Mouse (Mus musculus) urinary bladder, postnatal 14 days (tissue): ENCODE measurements at regions not wholly inside any gene's neighbourhood (a gene's known extent, or its start where the extent isn't known, plus 50 kb on each side); places are given as distances from the start of the nearest gene placed in this dataset.

Source experiments
- DNase-seq: peaks from one replicate; pipeline ENCODE4 v3.0.0; 2021; ENCODE audit warnings: low spot score

DNA sequence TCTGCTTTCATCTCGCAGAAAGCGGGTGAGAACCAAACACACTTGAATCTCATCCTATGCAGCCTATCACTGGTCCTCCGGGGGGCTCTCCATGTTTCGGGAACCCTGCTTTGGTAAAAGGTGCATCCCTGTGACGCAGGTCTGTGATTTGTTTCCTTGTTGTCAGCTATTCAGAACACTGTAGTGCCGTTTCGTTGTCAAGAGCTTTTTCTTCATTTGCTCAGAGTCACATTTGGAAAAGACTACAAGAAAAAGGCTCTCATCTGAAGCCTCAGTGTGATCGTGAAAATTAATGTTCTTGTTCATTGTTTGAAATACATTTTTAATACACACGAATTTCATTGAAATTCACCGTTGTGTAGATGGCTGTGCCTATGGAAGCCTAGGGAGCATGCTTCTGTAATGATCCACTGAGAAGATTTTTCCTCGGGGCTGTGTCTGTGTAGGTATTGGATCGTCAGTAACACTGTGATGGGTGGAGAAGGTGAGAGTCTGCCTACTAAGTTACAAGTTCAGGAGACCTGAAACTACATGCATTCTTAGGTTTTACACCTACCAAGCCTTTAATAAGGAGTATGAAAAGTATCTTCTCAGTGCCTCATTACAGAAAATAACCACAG is 112.0 kb upstream of the Paqr3 start:
- no peak for DNase-seq

DNA sequence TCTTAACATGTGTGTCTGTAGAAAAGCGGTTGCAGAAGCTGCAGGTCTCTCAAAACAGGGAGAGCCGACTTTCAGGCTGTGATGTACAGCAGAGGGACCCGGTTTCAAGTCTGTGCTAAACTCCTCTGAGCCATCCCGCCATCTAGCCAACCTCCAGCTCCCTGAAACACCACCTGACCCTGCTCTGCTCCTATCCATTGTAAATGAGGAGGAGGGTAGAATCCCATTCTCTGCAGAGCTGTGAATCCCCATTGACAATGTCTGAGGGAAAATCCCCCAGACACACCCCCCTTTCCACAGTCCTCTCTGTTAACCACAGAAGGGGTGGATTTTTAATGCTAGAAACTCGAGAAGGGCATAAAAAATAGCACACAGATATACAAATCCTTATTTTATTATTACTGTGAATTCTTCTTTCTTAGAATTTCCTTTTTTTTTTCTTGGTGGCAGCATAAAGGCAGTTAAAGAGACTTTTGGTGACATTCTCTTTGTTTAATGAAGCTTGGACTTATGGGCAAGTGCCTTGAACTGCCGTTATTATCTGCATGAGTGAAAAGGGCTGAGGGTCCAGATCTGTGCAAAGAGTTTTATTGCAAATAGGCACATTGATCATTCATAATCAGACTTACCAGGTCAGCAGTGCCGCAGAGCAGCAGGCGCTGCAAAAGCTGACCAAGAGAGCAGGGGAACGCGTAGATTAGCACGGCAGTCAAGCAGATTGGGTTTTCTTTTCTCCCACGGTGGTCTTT is 111.3 kb upstream of the Paqr3 start:
- no peak for DNase-seq

DNA sequence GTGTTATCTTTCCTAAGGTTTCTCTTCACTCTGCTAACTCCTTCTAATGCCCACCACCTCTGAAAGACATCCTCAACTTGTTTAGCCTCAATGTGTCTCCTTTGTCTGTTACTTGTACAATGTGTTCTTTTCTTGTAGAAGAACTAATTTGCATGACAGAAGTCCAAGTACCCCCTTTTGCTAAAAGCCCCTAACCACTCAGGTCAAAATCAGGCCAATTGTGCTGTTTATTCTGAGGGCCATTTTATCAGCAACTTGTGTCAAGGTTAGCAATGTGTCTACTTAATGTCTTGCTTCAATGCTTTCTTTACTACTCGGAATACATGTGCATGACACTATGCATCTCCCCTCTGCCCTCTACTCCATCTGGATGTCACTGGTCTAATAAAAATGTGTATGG is 107.3 kb upstream of the Paqr3 start:
- DNase-seq, result no peak

DNA sequence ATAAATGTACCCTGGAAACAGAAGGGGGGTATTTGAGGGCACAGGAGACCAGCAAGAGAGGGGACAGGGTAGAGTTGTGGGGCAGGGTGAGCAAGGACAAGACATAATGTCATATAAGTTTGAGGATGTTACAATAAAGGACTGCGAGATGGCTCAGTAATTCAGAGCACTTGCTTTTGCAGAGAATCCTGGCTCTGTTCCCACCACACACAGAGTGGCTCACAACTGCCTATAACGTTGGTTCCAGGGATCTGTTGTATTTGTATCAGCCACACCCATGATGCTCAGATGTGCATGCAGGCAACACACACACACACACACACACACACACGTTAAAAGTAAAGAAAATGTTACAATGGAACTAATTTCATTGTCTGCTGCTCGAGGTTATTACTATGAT is 94.2 kb upstream of the Paqr3 start:
- DNase-seq, result no peak

DNA sequence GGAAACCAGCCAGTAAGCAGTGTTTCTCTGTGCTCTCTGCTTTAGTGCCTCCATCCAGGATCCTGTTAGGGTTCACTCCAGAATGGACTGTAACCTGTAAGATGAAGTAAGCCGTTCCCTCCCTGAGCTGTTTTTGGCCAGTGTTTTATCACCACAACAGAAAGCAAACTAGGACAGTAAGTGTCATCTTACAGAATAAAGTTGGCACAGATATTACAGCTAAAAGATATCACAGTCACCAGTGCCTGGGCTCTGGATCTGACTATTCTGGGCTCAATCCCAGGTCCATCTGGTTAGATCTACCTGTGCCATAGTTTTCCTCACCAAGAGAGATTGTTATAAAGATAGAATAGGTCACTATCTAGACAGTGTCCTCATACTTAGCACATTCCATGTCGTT is 92.9 kb upstream of the Paqr3 start:
- DNase-seq, result no peak

DNA sequence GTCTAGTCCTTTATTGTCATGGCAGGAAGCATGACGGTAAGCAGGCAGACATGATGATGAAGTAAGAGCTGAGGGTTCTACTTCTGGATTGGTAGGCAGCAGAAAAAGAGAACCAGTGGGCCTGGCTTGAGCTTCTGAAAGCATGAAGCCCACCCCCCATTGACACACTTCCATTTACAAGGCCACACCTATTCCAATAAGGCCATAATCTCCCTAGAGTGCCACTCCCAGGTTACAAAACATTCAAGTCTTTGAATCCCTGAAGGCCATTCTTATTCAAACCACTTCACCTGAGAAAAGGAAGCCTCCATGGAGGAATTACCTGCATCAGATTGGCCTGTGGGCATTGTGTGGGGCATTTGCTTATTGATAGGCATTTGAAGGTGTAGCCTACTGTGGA is 92.2 kb upstream of the Paqr3 start:
- DNase-seq, result no peak

DNA sequence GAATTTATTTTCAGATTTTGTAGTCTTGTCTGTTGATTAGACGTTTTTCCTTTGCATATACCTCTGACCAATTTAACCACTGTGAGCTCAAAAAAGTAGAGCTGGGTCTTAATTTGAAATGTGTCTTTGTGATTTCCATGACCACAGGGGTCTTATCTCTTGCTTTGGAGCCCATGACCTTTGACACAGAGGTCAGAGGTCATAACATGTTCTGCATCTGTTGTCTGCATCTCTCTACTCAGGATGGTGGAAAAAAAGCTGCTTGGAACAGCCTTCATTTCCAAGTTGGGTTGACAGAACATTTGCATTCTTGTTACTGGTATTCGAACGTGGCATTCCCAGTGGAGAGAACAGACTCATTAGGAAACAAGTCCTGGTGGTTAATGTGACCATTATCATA is 91.2 kb upstream of the Paqr3 start:
- DNase-seq, result no peak

DNA sequence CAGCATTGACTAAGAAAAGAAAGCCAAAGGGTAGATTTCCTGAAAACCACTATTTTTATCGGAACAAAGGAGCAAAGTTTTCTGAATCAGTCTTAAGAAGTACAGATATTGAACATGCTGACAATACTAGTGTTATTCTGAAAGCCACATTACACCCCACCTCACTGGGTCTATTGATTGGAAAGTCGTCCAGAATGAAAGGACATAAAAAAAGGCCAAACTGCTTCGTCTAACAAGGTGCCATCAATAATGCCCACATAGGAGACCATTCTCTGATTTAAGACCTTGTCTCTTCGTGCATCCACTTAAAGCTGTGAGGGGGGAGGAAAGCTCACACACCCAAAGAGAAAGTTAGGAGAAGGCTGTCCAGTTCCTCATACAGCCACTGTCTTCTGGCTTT is 89.3 kb upstream of the Paqr3 start:
- DNase-seq, result no peak

DNA sequence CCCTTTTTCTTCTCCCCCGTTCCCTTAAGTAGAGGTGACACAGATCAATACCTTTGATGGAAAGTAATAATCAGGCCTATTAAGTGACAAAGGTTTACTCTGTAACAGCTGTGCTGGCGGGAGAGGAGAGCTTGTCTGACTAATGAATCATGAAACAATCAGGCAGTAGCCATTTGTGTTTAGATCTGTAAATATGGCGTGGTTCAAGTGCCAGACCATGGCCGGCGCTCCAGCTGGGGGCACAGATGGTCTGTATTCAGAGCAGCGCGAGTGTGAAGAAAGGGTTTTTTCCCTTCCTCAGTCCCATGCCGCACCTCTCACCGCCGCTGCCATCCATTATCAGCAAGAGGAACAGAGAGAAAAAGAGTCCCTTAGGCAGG is 83.9 kb upstream of the Paqr3 start:
- no peak for DNase-seq

DNA sequence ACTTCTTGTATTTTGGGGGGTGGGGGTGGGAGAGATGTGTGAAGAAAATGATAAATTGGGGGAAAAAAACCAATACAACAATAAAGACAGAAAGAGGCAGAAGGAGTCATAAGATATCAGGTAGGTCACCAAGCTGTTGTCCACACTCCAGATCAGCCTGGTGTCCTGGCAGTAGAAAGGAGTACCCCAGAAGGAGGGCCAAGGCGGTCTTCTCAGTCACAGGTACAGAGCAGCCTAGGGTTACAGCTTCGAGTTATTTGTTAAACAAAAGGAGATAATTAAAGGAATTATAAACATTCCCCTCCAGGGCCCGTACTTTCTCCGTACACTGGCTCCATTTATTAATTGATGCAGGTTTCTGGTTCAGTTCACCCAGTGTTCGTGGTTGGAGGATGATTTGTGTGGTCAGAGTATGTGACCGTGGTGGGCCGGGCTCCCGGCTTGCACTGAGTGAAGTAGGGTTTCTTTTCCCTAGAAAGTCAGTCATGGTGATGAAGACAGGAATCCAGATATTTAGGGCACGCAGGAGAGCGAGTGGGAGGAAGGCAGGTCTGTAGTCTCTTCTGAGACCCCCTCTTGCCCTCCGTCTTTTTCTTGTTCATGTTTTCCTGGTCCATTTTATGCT is 83.4 kb upstream of the Paqr3 start:
- no peak for DNase-seq

DNA sequence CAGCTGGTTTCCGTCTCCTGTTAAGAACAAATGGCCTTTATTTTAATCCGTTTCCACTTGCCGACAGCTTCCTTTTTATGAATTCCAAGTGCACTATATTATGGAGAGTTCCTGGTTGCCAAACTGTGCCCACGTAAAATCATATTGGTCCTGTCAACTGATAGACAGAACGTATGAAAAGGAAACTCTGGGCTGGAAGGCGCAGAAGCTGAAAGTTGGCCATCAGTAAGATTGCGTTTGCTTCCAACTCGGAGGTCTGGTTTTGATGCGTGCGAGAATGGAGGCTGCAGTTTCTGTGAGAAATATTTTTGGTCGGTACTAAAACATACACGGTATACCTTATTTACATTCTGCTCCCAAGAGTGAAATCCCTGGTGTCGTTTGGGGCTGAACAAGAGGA is 81.3 kb upstream of the Paqr3 start:
- DNase-seq, result no peak

DNA sequence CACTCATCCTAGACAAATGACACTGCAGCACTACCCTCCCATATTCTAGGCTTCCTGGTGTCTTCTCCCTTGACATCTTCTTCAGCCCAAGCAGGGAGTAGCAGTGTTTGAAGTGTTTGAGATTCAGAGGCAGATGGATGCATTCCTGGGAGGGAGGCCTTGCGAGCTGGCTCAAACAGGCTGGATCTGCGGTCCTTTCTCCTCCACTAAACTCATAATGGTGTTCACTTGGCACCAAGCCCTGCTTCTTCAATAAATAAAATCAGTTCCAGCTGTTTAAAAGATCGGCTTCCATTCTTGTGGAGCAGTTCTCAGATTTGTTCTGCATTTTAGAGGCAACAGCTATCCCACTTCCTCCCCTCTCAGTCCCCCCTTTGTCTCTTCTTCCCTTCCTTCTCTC is 79.3 kb upstream of the Paqr3 start:
- DNase-seq, result no peak

DNA sequence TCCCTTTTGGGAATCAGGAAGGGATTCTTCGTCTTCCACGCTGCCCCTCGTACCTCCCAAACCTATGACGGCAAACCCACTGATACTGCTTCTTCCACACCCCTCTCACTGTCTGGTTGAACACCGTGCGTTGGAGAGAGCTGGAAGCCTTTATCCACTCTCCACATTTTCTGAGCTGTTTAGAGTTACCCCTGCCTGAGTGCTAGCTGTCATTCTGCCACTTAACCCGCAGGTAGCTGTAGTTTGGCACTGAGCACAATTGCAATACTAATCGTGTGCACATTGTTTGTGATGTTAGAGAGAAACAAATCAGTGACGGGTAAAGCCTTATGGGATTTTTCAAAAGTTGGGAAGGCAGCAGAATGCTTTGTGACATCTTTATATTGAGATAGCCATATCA is 73.1 kb upstream of the Paqr3 start:
- no peak for DNase-seq

DNA sequence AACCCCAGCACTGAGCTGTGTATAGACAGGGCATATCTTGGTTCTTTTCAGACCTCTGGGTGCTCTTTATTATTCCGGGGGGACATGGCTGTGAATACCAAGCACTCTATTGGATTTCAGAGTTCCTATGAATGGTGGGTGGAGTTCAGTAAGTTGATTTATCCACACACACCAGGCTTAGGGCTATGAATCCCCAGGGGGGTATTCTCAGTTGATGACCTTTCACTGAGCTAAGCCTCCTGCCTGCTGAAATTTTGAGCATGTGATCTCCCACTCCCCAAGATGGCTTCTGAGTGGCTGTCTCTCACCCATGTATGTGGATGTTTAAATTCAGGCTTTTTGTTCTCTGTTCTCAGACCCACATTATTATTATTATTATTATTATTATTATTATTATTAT is 69.9 kb upstream of the Paqr3 start:
- DNase-seq, result no peak

DNA sequence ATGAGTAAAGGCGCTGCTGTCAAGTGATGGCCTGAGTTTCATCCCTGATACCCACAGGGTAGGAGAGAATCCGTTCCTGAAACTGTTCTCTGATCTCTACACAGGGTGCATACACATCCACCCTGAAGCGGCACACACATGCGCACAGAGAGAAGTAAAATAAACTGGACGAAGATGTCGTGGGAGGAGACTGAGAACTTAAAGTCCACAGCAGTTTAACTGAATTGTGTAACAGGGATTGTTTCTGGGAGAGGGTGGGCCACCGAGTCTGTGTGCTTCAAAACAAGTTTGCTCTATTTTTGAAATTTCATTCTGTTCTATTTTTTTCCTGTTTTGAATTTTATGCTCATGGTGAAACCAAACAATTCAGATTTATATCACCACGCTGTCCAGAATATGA is 63.0 kb upstream of the Paqr3 start:
- no peak for DNase-seq

DNA sequence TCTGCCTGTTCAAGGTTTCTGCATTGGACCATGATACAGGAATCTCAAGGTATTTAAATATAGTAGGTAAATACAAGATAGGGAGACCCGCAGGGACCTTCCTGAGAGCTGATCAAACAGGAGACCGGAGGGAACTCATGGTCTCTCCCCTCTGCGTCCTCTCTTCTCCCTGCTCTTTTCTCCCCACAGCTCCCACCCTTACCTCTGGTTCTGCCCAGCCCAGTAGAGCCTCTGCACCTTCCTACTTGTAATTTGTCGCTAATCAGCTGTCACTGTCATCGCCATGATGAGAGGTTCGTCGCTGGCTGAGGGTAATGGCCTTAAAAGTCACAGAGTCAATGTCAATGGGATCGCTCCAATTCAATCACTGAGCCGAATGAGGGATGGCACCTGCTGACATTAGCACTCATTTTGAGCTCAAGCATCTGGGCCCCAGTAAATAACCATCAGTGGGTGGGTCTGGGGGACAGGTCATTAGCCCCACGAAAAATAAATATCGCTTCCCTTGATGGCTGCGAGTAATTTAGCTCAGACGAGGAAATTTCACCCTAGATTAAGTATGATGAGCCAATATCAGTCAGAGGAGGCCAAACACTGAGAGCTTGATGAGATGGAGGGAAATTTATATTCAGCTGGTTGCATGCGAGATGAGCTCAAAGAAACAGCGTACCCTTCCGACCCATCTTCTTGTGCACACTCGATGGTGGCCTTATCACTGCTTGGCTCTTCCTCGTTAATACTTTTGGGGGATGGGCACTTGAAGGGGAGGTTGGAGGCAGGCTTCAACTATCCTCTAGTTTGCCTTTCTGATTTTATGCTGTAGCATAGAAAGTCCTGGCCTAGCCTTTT is 56.2 kb upstream of the Paqr3 start:
- DNase-seq, result no peak

DNA sequence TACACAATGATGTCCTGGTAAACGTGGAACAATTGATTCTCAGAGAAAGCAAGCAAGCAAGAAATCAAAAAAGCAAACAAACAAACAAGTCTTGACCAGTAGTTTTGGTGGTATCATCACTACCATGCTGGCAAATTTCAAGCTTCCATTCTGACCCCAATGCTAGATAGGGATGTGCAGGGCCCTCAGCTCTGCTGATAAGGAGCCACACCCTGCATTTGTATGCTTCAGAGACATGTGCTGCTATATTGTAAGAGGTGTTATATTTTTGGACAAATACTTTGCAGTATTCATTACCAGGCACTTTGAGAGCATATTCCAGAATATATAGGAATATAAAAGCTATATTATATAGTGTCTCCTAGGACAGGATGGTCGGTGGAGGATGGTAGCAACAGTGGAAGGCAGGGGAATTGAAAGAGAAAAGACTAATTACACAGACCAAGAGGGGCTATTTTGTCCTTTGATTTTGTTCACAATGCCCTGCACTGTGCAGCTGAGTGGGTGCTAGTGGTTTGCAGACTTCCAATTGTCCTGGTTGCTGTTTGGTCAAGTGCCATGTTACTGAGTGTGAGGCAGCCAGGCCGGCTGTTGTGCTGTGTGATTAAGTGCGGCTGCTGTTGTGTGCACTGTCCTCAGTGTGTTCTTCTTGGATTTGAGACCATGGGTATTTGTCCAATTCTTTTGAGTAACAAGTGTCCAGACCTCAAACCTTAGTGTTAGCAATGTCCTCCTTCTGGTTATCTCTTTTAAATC is 54.9 kb upstream of the Paqr3 start:
- no peak for DNase-seq
